27 mouse cellular contexts compared by ENCODE assay signal in genomic region chr9:89267093-89267492, GRCm38 (mm10). TPM values are rescaled to one million over a fixed set of nuclear protein-coding genes. Genes with fewer than 3 reads are reported as not detected.
DNase-seq lines count a peak whose midpoint lies in the region; ATAC-seq and TF ChIP-seq lines count a peak whose summit lies in the region.
"Had no signal": no experiment of that assay in that cellular context is flagged by ENCODE, and none has a peak within 500 bp of the region (broad histone marks: within the 10 kb centered on the region; RNA-seq: fewer than 3 reads in every experiment).

No protein-coding gene starts in this region.

- H3K27me3 ChIP-seq in liver, adult 2 months (ENCODE audit: control insufficient read depth, insufficient read depth, low read length) = no peaks in the 10 kb centered on the region
- H3K27me3 ChIP-seq in forebrain, embryonic 16.5 days (replicated peaks; ENCODE audit: control insufficient read depth, insufficient read depth, low read length) = no peaks in the 10 kb centered on the region
- H3K27me3 ChIP-seq: embryonic facial prominence, embryonic 13.5 days; limb, embryonic 12.5 days; lung, embryonic 15.5 days; neural tube, embryonic 12.5 days had no signal

- no peak for TF ChIP-seq POLR2A in liver, adult 2 months (IDR thresholded peaks at IDR 0.05; ENCODE audit: extremely low read depth, insufficient read depth, low read length)
- no peak for TF ChIP-seq POLR2A in bone marrow macrophage, adult 2 months (IDR thresholded peaks at IDR 0.05; ENCODE audit: borderline replicate concordance, low read depth, low read length)

- no peaks in the 10 kb centered on the region for H3K36me3 ChIP-seq in liver, adult 2 months (ENCODE audit: control insufficient read depth, insufficient read depth, low read length)
- no peaks in the 10 kb centered on the region for H3K36me3 ChIP-seq in forebrain, embryonic 16.5 days (ENCODE audit: control insufficient read depth, insufficient read depth)
- H3K36me3 ChIP-seq: embryonic facial prominence, embryonic 13.5 days; heart, embryonic 10.5 days; limb, embryonic 12.5 days; lung, embryonic 15.5 days; neural tube, embryonic 12.5 days had no signal

- H3K9ac ChIP-seq in liver, adult 2 months (ENCODE audit: low read depth, low read length) = no peak overlapping the region
- H3K9ac ChIP-seq in forebrain, embryonic 16.5 days (replicated peaks; ENCODE audit: low read depth, low read length) = no peak overlapping the region
- H3K9ac ChIP-seq: embryonic facial prominence, embryonic 13.5 days; limb, embryonic 12.5 days; liver, embryonic 14.5 days; lung, embryonic 15.5 days; neural tube, embryonic 12.5 days had no signal

- peak; percentile 23 for DNase-seq in liver, adult 2 months (ENCODE audit: extremely low read depth, low read depth, low spot score)
- DNase-seq in liver = no peak
- no peak for DNase-seq in ovary, postnatal 36 days (ENCODE audit: low spot score)
- DNase-seq: adrenal gland, postnatal 25 days; cerebellum, adult 18-20 months; cerebellum, postnatal 14 days; embryo, embryonic 11 days; gastrocnemius, postnatal 36 days; kidney, adult 11 months; midbrain, embryonic 14.5 days; retina, postnatal 1 day; thymus, postnatal 14 days had no signal

- H3K9me3 ChIP-seq in forebrain, embryonic 16.5 days (ENCODE audit: control insufficient read depth, low read length) = no peaks in the 10 kb centered on the region
- H3K9me3 ChIP-seq: embryonic facial prominence, embryonic 13.5 days; heart, embryonic 10.5 days; limb, embryonic 12.5 days; lung, embryonic 15.5 days; neural tube, embryonic 12.5 days had no signal

- peak; percentile 68 for ATAC-seq in common myeloid progenitor, adult 5-6 weeks (replicated peaks; ENCODE audit: low read depth, poor library complexity, severe bottlenecking)
- peak; percentile 73 for ATAC-seq in megakaryocyte, adult 5-6 weeks (ENCODE audit: poor library complexity, severe bottlenecking)
- no peak for ATAC-seq in cerebellum, adult (ENCODE audit: insufficient number of reproducible peaks, low FRiP score, low TSS enrichment)
- ATAC-seq in forebrain, embryonic 16.5 days = no peak
- ATAC-seq: forebrain, embryonic 14.5 days; hindbrain, postnatal 0 days had no signal

- 70% methylated on average over 4 of the region's 4 CpGs for WGBS in liver, adult 2 months
- WGBS in forebrain, embryonic 16.5 days = 75% methylated on average over 4 of the region's 4 CpGs

- no peaks in the 10 kb centered on the region for H3K79me2 ChIP-seq in liver, adult 2 months (ENCODE audit: control insufficient read depth, insufficient read depth, low read length)

- H3K4me3 ChIP-seq in liver, adult 2 months (ENCODE audit: insufficient read depth, low read depth, low read length) = no peak overlapping the region
- H3K4me3 ChIP-seq in bone marrow macrophage, adult 2 months (ENCODE audit: insufficient read depth, low read length) = no peak overlapping the region
- no peak overlapping the region for H3K4me3 ChIP-seq in forebrain, embryonic 16.5 days (replicated peaks; ENCODE audit: low read length)
- H3K4me3 ChIP-seq: embryonic facial prominence, embryonic 13.5 days; erythroblast, embryonic 14.5 days; heart, embryonic 10.5 days; limb, embryonic 12.5 days; lung, embryonic 15.5 days; neural tube, embryonic 12.5 days had no signal

- TF ChIP-seq CTCF in liver, adult 2 months (IDR thresholded peaks at IDR 0.05; ENCODE audit: low read depth, low read length) = no peak
- TF ChIP-seq CTCF in bone marrow macrophage, adult 2 months (IDR thresholded peaks at IDR 0.05; ENCODE audit: low read depth, low read length) = no peak

- H3K4me2 ChIP-seq in forebrain, embryonic 16.5 days (ENCODE audit: low read length) = no peak overlapping the region
- H3K4me2 ChIP-seq: embryonic facial prominence, embryonic 13.5 days; limb, embryonic 12.5 days; lung, embryonic 15.5 days; neural tube, embryonic 12.5 days had no signal

- H3K27ac ChIP-seq in liver, adult 2 months (replicated peaks; ENCODE audit: insufficient read depth, low read depth, low read length) = no peak overlapping the region
- H3K27ac ChIP-seq in bone marrow macrophage, adult 2 months (ENCODE audit: insufficient read depth, low read depth, low read length) = peak overlapping the region; percentile 100
- no peak overlapping the region for H3K27ac ChIP-seq in forebrain, embryonic 16.5 days (ENCODE audit: low read length)
- H3K27ac ChIP-seq: embryonic facial prominence, embryonic 13.5 days; heart, embryonic 10.5 days; hindbrain, postnatal 0 days; kidney, postnatal 0 days; limb, embryonic 12.5 days; liver, embryonic 14.5 days; lung, embryonic 15.5 days; neural tube, embryonic 12.5 days had no signal

- peaks cover 8% of the 10 kb centered on the region for H3K4me1 ChIP-seq in liver, adult 2 months (ENCODE audit: control insufficient read depth, insufficient read depth, low read length)
- peaks cover 51% of the 10 kb centered on the region for H3K4me1 ChIP-seq in bone marrow macrophage, adult 2 months (ENCODE audit: control insufficient read depth, insufficient read depth, low read length)
- H3K4me1 ChIP-seq in forebrain, embryonic 16.5 days (replicated peaks; ENCODE audit: control insufficient read depth, insufficient read depth, low read length) = no peaks in the 10 kb centered on the region
- H3K4me1 ChIP-seq: embryonic facial prominence, embryonic 13.5 days; heart, embryonic 10.5 days; limb, embryonic 12.5 days; lung, embryonic 15.5 days; neural tube, embryonic 12.5 days had no signal

RNA-seq across cellular contexts. Expression of gene Mthfs, which starts 56.6 kb away (rescaled TPM):
- 60.2 and 73.8 TPM in 2 replicates for total RNA-seq in liver, adult 2 months (2014; rRNA removed)
- polyA plus RNA-seq in liver, adult 2 months (2012; rRNA removed) = 33.1 and 33.4 TPM in 2 replicates
- polyA plus RNA-seq in bone marrow macrophage, adult 2 months (2012; ENCODE audit: insufficient read depth, insufficient read length, missing spikeins) = 50.4 and 80.4 TPM in 2 replicates
- 7.7 and 37.3 TPM in 2 replicates for total RNA-seq in common myeloid progenitor, adult 5-6 weeks (2017)
- 38.1 and 42.4 TPM in 2 replicates for total RNA-seq in megakaryocyte, adult 5-6 weeks (2015)
- total RNA-seq in megakaryocyte, adult 5-6 weeks (2017) = 19.1 and 23.7 TPM in 2 replicates
- polyA plus RNA-seq in forebrain, embryonic 16.5 days (2015; fragmentation: Nextera tagmentation; extraction: Ambion mirVana) = 10.3 and 10.6 TPM in 2 replicates

Comparison
In these comparisons a context has a peak if more than half of its experiments do, and no peak if none do; other contexts are left out.
1. ATAC-seq: peak in common myeloid progenitor, adult 5-6 weeks (single experiment) and megakaryocyte, adult 5-6 weeks (single experiment); none in cerebellum, adult (single experiment) and forebrain, embryonic 16.5 days (single experiment).